In the genomic region with DNA sequence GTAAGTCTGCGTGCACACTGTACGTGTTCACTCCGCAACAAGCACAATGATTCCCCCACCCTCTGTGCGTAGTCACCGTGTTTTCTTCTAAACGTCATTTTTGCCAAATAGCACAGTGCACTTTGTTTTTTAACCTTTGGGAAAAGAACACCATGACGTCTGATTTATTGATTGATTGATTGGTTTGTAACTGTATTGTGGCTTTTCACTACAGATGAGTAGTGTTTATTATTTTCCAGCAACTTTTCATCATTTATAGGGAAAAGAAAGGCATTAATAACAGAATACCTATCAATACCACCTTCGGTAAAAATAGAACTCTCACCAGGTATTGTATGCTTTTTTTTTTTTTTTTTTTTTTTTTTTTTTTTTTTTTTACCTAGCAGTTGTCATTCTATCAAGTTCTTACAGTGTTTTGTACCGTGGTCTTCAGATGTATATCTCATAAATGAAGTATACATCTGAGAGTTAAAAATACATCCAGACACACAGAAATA, we compare ENCODE assay signal across 8 mouse cellular contexts. TPM values are rescaled to one million over a fixed set of nuclear protein-coding genes. Genes with fewer than 3 reads are reported as not detected.
DNase-seq lines count a peak whose midpoint lies in the region; ATAC-seq and TF ChIP-seq lines count a peak whose summit lies in the region.

No protein-coding gene starts in this region.

- H3K4me1 ChIP-seq in heart, embryonic 14.5 days (ENCODE audit: control insufficient read depth in 2 of 2, insufficient read depth in 2 of 2, low read length in 2 of 2): peaks cover 0 to 6% of the 10 kb centered on the region in 2 experiments; a peak in 2 of 4 replicates
- H3K4me1 ChIP-seq in MEL (ENCODE audit: control insufficient read depth in 1 of 2, insufficient read depth in 2 of 2, low read length in 2 of 2): peaks cover 7 to 32% of the 10 kb centered on the region in 2 experiments
- H3K4me1 ChIP-seq in hindbrain, embryonic 13.5 days (replicated peaks): peaks cover 10% of the 10 kb centered on the region
- peaks cover 7% of the 10 kb centered on the region for H3K4me1 ChIP-seq in midbrain, embryonic 12.5 days

- no peak for TF ChIP-seq CTCF in MEL (IDR thresholded peaks at IDR 0.05 in 2 of 3, conservative IDR thresholded peaks at IDR 0.05 in 1 of 3; ENCODE audit: control insufficient read depth in 1 of 3, insufficient read depth in 1 of 3, low read depth in 2 of 3, low read length in 3 of 3, poor library complexity in 1 of 3, severe bottlenecking in 1 of 3)

- H3K79me2 ChIP-seq in MEL (ENCODE audit: control insufficient read depth, insufficient read depth, low read length, poor library complexity): peaks cover 8% of the 10 kb centered on the region; the same call in 1 of the 2 replicates

- TF ChIP-seq RAD21 in MEL (IDR thresholded peaks at IDR 0.05; ENCODE audit: low read depth, low read length): no peak

- H3K27me3 ChIP-seq in heart, embryonic 14.5 days (ENCODE audit: control insufficient read depth, insufficient read depth, low read length): no peaks in the 10 kb centered on the region
- H3K27me3 ChIP-seq in MEL (ENCODE audit: control insufficient read depth in 1 of 2, insufficient read depth in 2 of 2, low read length in 2 of 2): no peaks in the 10 kb centered on the region
- H3K27me3 ChIP-seq in hindbrain, embryonic 13.5 days: 0 out of 2 replicates have a peak, but pooled peaks cover 4% of the 10 kb centered on the region
- no peaks in the 10 kb centered on the region for H3K27me3 ChIP-seq in midbrain, embryonic 12.5 days

- WGBS in heart, embryonic 14.5 days: 11% methylated on average over 9 of the region's 9 CpGs
- WGBS in hindbrain, embryonic 13.5 days: 12% methylated on average over 9 of the region's 9 CpGs
- 14% methylated on average over 9 of the region's 9 CpGs for WGBS in midbrain, embryonic 12.5 days

- peak overlapping the region; percentile 82 to 86 for H3K27ac ChIP-seq in heart, embryonic 14.5 days (replicated peaks in 1 of 2; ENCODE audit: control insufficient read depth in 1 of 2, insufficient read depth in 1 of 2, low read depth in 2 of 2, low read length in 2 of 2)
- H3K27ac ChIP-seq in MEL (ENCODE audit: control insufficient read depth, low read depth, low read length): peak overlapping the region; percentile 86
- H3K27ac ChIP-seq in hindbrain, embryonic 13.5 days: peak overlapping the region; percentile 89
- peak overlapping the region; percentile 68 for H3K27ac ChIP-seq in midbrain, embryonic 12.5 days (replicated peaks)

- peak overlapping the region; percentile 92 to 93 for H3K4me3 ChIP-seq in heart, embryonic 14.5 days (ENCODE audit: control insufficient read depth in 1 of 2, insufficient read depth in 1 of 2, low read depth in 1 of 2, low read length in 2 of 2)
- peak overlapping the region; percentile 82 to 99 for H3K4me3 ChIP-seq in MEL (ENCODE audit: control insufficient read depth in 1 of 2, insufficient read depth in 1 of 2, low read depth in 2 of 2, low read length in 2 of 2)
- H3K4me3 ChIP-seq in hindbrain, embryonic 13.5 days: peak overlapping the region; percentile 91
- H3K4me3 ChIP-seq in midbrain, embryonic 12.5 days: peak overlapping the region; percentile 93

- intact Hi-C loops in heart, postnatal 14 days (cut with DNase I): loop anchor here (10.0 kb wide), 1 partner anchor 542 kb away; the partner anchor contains the start of gene Slc35a1

- H3K36me3 ChIP-seq in heart, embryonic 14.5 days (ENCODE audit: control insufficient read depth, insufficient read depth, low read length): no peaks in the 10 kb centered on the region
- peaks cover 0 to 36% of the 10 kb centered on the region in 2 experiments; a peak in 2 of 4 replicates for H3K36me3 ChIP-seq in MEL (ENCODE audit: control insufficient read depth in 1 of 2, insufficient read depth in 2 of 2, low read length in 2 of 2)
- no peaks in the 10 kb centered on the region for H3K36me3 ChIP-seq in hindbrain, embryonic 13.5 days
- H3K36me3 ChIP-seq in midbrain, embryonic 12.5 days: no peaks in the 10 kb centered on the region

- no peak for DNase-seq in heart, postnatal 14 days
- no peak for DNase-seq in MEL (ENCODE audit: low read depth, low spot score)
- DNase-seq in thymus, postnatal 36 days: no peak
- no peak for DNase-seq in Muller cell, postnatal 12 days (ENCODE audit: inconsistent ontology term)
- DNase-seq in spleen, postnatal 36 days (ENCODE audit: low spot score in 2 of 2): no peak

- 0 out of 2 replicates have a peak, but pooled peaks have one; percentile 11 for ATAC-seq in heart, embryonic 14.5 days (ENCODE audit: insufficient number of reproducible peaks, insufficient read depth, low FRiP score, low read depth)
- peak; percentile 73; the same call in 1 of the 2 replicates for ATAC-seq in hindbrain, embryonic 13.5 days (ENCODE audit: low FRiP score)
- peak; percentile 41; the same call in 1 of the 2 replicates for ATAC-seq in midbrain, embryonic 12.5 days (ENCODE audit: low FRiP score, low read depth)

- TF ChIP-seq POLR2A in MEL (IDR thresholded peaks at IDR 0.05; ENCODE audit: control insufficient read depth in 1 of 2, insufficient read depth in 1 of 2, low read depth in 1 of 2, low read length in 2 of 2, poor library complexity in 1 of 2): no peak

- peak overlapping the region; percentile 88 for H3K4me2 ChIP-seq in heart, embryonic 14.5 days (ENCODE audit: low read length)
- H3K4me2 ChIP-seq in hindbrain, embryonic 13.5 days: peak overlapping the region; percentile 63
- peak overlapping the region; percentile 78 for H3K4me2 ChIP-seq in midbrain, embryonic 12.5 days (replicated peaks)

- H3K9ac ChIP-seq in heart, embryonic 14.5 days (ENCODE audit: low read length): peak overlapping the region; percentile 93
- H3K9ac ChIP-seq in MEL (ENCODE audit: control insufficient read depth, low read depth, low read length, poor library complexity, severe bottlenecking): peak overlapping the region; percentile 87
- peak overlapping the region; percentile 90 for H3K9ac ChIP-seq in hindbrain, embryonic 13.5 days
- peak overlapping the region; percentile 89 for H3K9ac ChIP-seq in midbrain, embryonic 12.5 days (replicated peaks)

- H3K9me3 ChIP-seq in heart, embryonic 14.5 days (ENCODE audit: control insufficient read depth, low read length): no peaks in the 10 kb centered on the region
- H3K9me3 ChIP-seq in MEL (replicated peaks; ENCODE audit: insufficient read depth, low read length): no peaks in the 10 kb centered on the region
- no peaks in the 10 kb centered on the region for H3K9me3 ChIP-seq in hindbrain, embryonic 13.5 days
- H3K9me3 ChIP-seq in midbrain, embryonic 12.5 days: no peaks in the 10 kb centered on the region

- no peak for TF ChIP-seq EP300 in MEL (IDR thresholded peaks at IDR 0.05; ENCODE audit: low read depth in 1 of 2, low read length in 2 of 2)

TF ChIP-seq in MEL, 35 proteins besides CTCF, POLR2A, EP300 and RAD21:
- no peak for TF ChIP-seq ETS1 (IDR thresholded peaks at IDR 0.05; ENCODE audit: low read depth, low read length)
- peak; percentile 15; the same call in 1 of the 2 replicates for TF ChIP-seq ZNF384 (IDR thresholded peaks at IDR 0.05; ENCODE audit: low read depth, low read length)
- TF ChIP-seq MEF2A (IDR thresholded peaks at IDR 0.05; ENCODE audit: extremely low read depth, insufficient replicate concordance, low read depth, low read length, poor library complexity, severe bottlenecking): no peak

RNA-seq across cellular contexts. Expression of gene C9orf72, which starts 0.6 kb away (rescaled TPM):
- polyA plus RNA-seq in heart, embryonic 14.5 days (2014; fragmentation: Nextera tagmentation; extraction: Ambion mirVana): 25.7 and 27.3 TPM in 2 replicates
- total RNA-seq in heart, postnatal 14 days (2021): 10 to 100 TPM; 23.7 to 25.8 TPM
- 4.2 and 5.7 TPM in 2 replicates for total RNA-seq in MEL (2012; rRNA removed)
- polyA plus RNA-seq in MEL (2012; ENCODE audit: insufficient read depth in 1 of 2, insufficient read length in 2 of 2, low read depth in 1 of 2, low replicate concordance in 2 of 2, missing spikeins in 1 of 2): 1 to 10 TPM in 1 of 2 experiments, not detected in 1; 4.1 TPM
- polyA plus RNA-seq in hindbrain, embryonic 13.5 days (2015; fragmentation: Nextera tagmentation; extraction: Ambion mirVana): 41.1 and 42.3 TPM in 2 replicates
- 25.9 and 29.4 TPM in 2 replicates for polyA plus RNA-seq in midbrain, embryonic 12.5 days (2016; fragmentation: Nextera tagmentation; extraction: Ambion mirVana)

Comparison
In these comparisons a context has a peak if more than half of its experiments do, and no peak if none do; other contexts are left out.
1. ATAC-seq: peak in every context shown above with its lines; median percentile 73 in hindbrain, embryonic 13.5 days; 41 in midbrain, embryonic 12.5 days; 11 in heart, embryonic 14.5 days.